Mouse (Mus musculus): ENCODE results near the gene Rap1a. TPM values are rescaled to one million over a fixed set of nuclear protein-coding genes. Genes with fewer than 3 reads are reported as not detected.
A peak's percentile ranks its signal among the peaks of the same experiment; 100 is the strongest.

The Rap1a gene
- total and polyA plus RNA-seq, 3 experiments = 32.3 to 64.5 TPM; not detected in 1

GRCm38 (mm10) chr3:105808179-105809037, 7.3 kb upstream of the Rap1a start (continued):
- TF ChIP-seq TBP (IDR thresholded peaks at IDR 0.05; ENCODE audit: low read depth, low read length) (peak; percentile 81), USF1 (IDR thresholded peaks at IDR 0.05; ENCODE audit: low read depth, low read length) (no peak), ZKSCAN1 (IDR thresholded peaks at IDR 0.05; ENCODE audit: low read depth, low read length) (no peak), TCF12 (IDR thresholded peaks at IDR 0.05; ENCODE audit: low read depth, low read length) (peak; percentile 100), POLR2AphosphoS2 (IDR thresholded peaks at IDR 0.05; ENCODE audit: low read length) (no peak), MAZ (IDR thresholded peaks at IDR 0.05; ENCODE audit: low read depth, low read length) (peak; percentile 95), POLR2AphosphoS5 (IDR thresholded peaks at IDR 0.05; ENCODE audit: borderline replicate concordance, low read depth, low read length) (peak; percentile 53; the same call in 1 of the 2 replicates), NRF1 (IDR thresholded peaks at IDR 0.05; ENCODE audit: insufficient read depth, low read depth, low read length, poor library complexity, severe bottlenecking) (no peak), TAL1 (IDR thresholded peaks at IDR 0.05; ENCODE audit: low read length) (peak; percentile 100), UBTF (IDR thresholded peaks at IDR 0.05; ENCODE audit: borderline replicate concordance, insufficient read depth, low read depth, low read length) (no peak), ZC3H11A (IDR thresholded peaks at IDR 0.05; ENCODE audit: low read depth, low read length) (no peak), MYC (IDR thresholded peaks at IDR 0.05; ENCODE audit: low read depth, low read length) (peak; percentile 82)

- peak; percentile 47 for DNase-seq (ENCODE audit: low read depth, low spot score)
These were observed 6.5 kb upstream of the Rap1a start for GRCm38 (mm10) chr3:105807672-105808071.

More at GRCm38 (mm10) chr3:105807672-105808071, 6.5 kb upstream of the Rap1a start:
- peak overlapping the region in 1 of 2 experiments; percentile 29; a peak in 2 of 4 replicates for H3K4me3 ChIP-seq (ENCODE audit: control insufficient read depth in 1 of 2, insufficient read depth in 1 of 2, low read depth in 2 of 2, low read length in 2 of 2)
- no peaks in the 10 kb centered on the region for H3K27me3 ChIP-seq (ENCODE audit: control insufficient read depth in 1 of 2, insufficient read depth in 2 of 2, low read length in 2 of 2)
- H3K9ac ChIP-seq (ENCODE audit: control insufficient read depth, low read depth, low read length, poor library complexity, severe bottlenecking) = 0 out of 2 replicates have a peak overlapping the region, but pooled peaks have one; percentile 31
- H3K27ac ChIP-seq (ENCODE audit: control insufficient read depth, low read depth, low read length) = peak overlapping the region; percentile 67
- TF ChIP-seq E2F4 (IDR thresholded peaks at IDR 0.05; ENCODE audit: borderline replicate concordance, low read depth, low read length) (no peak), GATA1 (IDR thresholded peaks at IDR 0.05; ENCODE audit: low read depth, low read length) (peak; percentile 82), SIN3A (IDR thresholded peaks at IDR 0.05; ENCODE audit: low read length) (no peak), POLR2AphosphoS5 (IDR thresholded peaks at IDR 0.05; ENCODE audit: borderline replicate concordance, low read depth, low read length) (no peak), KAT2A (conservative IDR thresholded peaks at IDR 0.05; ENCODE audit: low read depth, low read length) (no peak), POLR2A (IDR thresholded peaks at IDR 0.05; ENCODE audit: control insufficient read depth in 1 of 2, insufficient read depth in 1 of 2, low read depth in 1 of 2, low read length in 2 of 2, poor library complexity in 1 of 2) (no peak), NELFE (IDR thresholded peaks at IDR 0.05; ENCODE audit: low read depth, low read length) (no peak), ETS1 (IDR thresholded peaks at IDR 0.05; ENCODE audit: low read depth, low read length) (peak; percentile 59), TCF12 (IDR thresholded peaks at IDR 0.05; ENCODE audit: low read depth, low read length) (peak; percentile 82), MYB (IDR thresholded peaks at IDR 0.05; ENCODE audit: low read depth, low read length) (no peak), EP300 (IDR thresholded peaks at IDR 0.05; ENCODE audit: low read depth in 1 of 2, low read length in 2 of 2) (peak; percentile 63 to 71)
- H3K36me3 ChIP-seq (ENCODE audit: control insufficient read depth in 1 of 2, insufficient read depth in 2 of 2, low read length in 2 of 2) = peaks cover 0 to 22% of the 10 kb centered on the region in 2 experiments; a peak in 2 of 4 replicates
- no peaks in the 10 kb centered on the region for H3K79me2 ChIP-seq (ENCODE audit: control insufficient read depth, insufficient read depth, low read length, poor library complexity)
- H3K9me3 ChIP-seq (replicated peaks; ENCODE audit: insufficient read depth, low read length) = no peaks in the 10 kb centered on the region
- H3K4me1 ChIP-seq (ENCODE audit: control insufficient read depth in 1 of 2, insufficient read depth in 2 of 2, low read length in 2 of 2) = peaks cover 17 to 22% of the 10 kb centered on the region in 2 experiments

Measured in MEL (cell line).